Mouse (Mus musculus): ENCODE measurements around the gene Vsnl1.

Vsnl1 gene

GRCm38 (mm10) chr12:11436497-11437265, at the start of gene Vsnl1:
Gene Vsnl1 (minus strand): TSS chr12:11436613.
- WGBS, result 2% methylated on average over 34 of the region's 34 CpGs

GRCm38 (mm10) chr12:11456632-11457031, 20.2 kb upstream of the Vsnl1 start:
- WGBS, result 42% methylated on average over 4 of the region's 4 CpGs

GRCm38 (mm10) chr12:11456213-11456612, 19.8 kb upstream of the Vsnl1 start:
- 4% methylated on average over 11 of the region's 11 CpGs for WGBS

- WGBS, result 2% methylated on average over 40 of the region's 40 CpGs
These were observed 19.3 kb upstream of the Vsnl1 start, which contains the start of gene Rad51ap2 for GRCm38 (mm10) chr12:11455549-11456194. Gene Rad51ap2 (plus strand): TSS chr12:11456079.

GRCm38 (mm10) chr12:11454146-11454545, 17.7 kb upstream of the Vsnl1 start:
- WGBS, result 75% methylated on average over 5 of the region's 5 CpGs

- WGBS, result 31% methylated on average over 23 of the region's 23 CpGs
These were observed 1.6 kb upstream of the Vsnl1 start for GRCm38 (mm10) chr12:11437907-11438447.

- WGBS, result 10% methylated on average over 17 of the region's 17 CpGs
These were observed 973 bp upstream of the Vsnl1 start for GRCm38 (mm10) chr12:11437266-11437906.

- WGBS, result 2% methylated on average over 12 of the region's 12 CpGs
These were observed 426 bp downstream of the Vsnl1 start for GRCm38 (mm10) chr12:11436023-11436350.

- WGBS, result 6% methylated on average over 15 of the region's 15 CpGs
These were observed 979 bp downstream of the Vsnl1 start for GRCm38 (mm10) chr12:11435246-11436022.

GRCm38 (mm10) chr12:11434446-11434845, 2.0 kb downstream of the Vsnl1 start:
- 39% methylated on average over 8 of the region's 8 CpGs for WGBS

- 21% methylated on average over 1 of the region's 1 CpGs for WGBS
These were observed 2.7 kb downstream of the Vsnl1 start for GRCm38 (mm10) chr12:11433716-11434115.

- 64% methylated on average over 1 of the region's 1 CpGs for WGBS
These were observed 3.3 kb downstream of the Vsnl1 start for GRCm38 (mm10) chr12:11433126-11433525.

- WGBS, result 30% methylated on average over 4 of the region's 4 CpGs
These were observed 9.0 kb downstream of the Vsnl1 start for GRCm38 (mm10) chr12:11427396-11427795.

GRCm38 (mm10) chr12:11418112-11418511, 18.3 kb downstream of the Vsnl1 start:
- 63% methylated on average over 6 of the region's 6 CpGs for WGBS

GRCm38 (mm10) chr12:11407679-11408078, 28.7 kb downstream of the Vsnl1 start:
- WGBS, result 57% methylated on average over 4 of the region's 4 CpGs

GRCm38 (mm10) chr12:11398791-11399190, 37.6 kb downstream of the Vsnl1 start:
- WGBS, result 79% methylated on average over 6 of the region's 6 CpGs

- WGBS, result 62% methylated on average over 5 of the region's 5 CpGs
These were observed 39.4 kb downstream of the Vsnl1 start for GRCm38 (mm10) chr12:11397029-11397428.

- WGBS, result 62% methylated on average over 2 of the region's 2 CpGs
These were observed 40.9 kb downstream of the Vsnl1 start for GRCm38 (mm10) chr12:11395470-11395869.

- WGBS, result 59% methylated on average over 1 of the region's 1 CpGs
These were observed 43.9 kb downstream of the Vsnl1 start for GRCm38 (mm10) chr12:11392525-11392924.

GRCm38 (mm10) chr12:11391244-11391949, 45.0 kb downstream of the Vsnl1 start:
- 52% methylated on average over 7 of the region's 7 CpGs for WGBS

GRCm38 (mm10) chr12:11389141-11389540, 47.3 kb downstream of the Vsnl1 start:
- 92% methylated on average over 7 of the region's 7 CpGs for WGBS
